Mouse (Mus musculus): Measurements from ENCODE around the gene Zfp276. TPM values are rescaled to one million over a fixed set of nuclear protein-coding genes. Genes with fewer than 3 reads are reported as not detected.
"Not testable (repeated sequence)": the region's sequence is repeated elsewhere in the genome, so short reads cannot be mapped to it uniquely, and the experiment has no call there.

Gene Zfp276
- total RNA-seq (2021): 1 to 10 TPM; 5.0 to 5.1 TPM
- long read RNA-seq, experiment 1, partial matches to known transcripts: 0 of 1 reads
- long read RNA-seq, experiment 1, other reads (novel, unspliced or antisense): 1 of 1 reads
- long read RNA-seq, experiment 2: 0 reads

DNA sequence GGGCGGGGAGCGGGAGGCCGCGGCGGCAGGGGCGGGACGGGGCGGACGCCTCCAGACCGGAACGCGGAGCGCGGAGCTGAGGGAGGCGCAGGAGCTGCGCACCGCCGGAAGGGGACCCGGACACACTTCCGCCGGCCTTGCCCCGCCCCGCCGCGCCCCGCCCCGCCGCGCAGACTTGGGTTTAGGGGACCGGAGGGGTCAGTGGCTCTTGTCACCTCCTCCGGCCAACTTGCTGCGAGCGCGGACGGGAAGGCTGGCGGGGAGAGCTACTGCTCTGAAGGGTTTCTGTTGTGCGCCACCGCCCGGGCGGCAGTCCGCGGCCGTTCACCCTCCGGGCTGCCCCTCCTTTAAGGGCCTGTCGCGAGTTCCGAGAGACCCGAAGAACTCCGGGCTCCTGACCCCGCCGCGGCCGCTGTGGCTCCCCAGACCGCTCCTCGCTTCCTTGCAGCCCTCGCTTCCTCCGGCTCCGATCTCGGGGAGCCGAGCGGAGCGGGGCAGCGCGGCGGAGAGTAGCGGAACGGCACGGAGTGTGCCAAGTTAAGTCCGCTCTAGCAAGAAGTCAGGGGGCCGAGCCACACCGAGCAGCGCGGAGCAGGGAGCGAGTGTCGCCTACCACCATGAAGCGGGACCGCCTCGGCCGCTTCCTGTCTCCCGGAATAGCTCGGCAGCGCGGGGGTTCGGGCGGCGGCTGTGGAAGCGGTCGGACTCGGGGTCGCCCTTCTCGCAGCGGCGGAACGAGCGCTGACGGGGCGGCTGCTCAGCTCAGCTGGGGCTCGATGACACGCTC is at the start of gene Zfp276, which contains the start of gene Vps9d1:
Zfp276 (plus strand) TSS at position 97 of the 787 bp plus-strand sequence.
Vps9d1 (minus strand) TSS at position 250 of the 787 bp plus-strand sequence.
- intact Hi-C loops (cut with DNase I): no loop called here
- peak; percentile 82 to 84 for DNase-seq

DNA sequence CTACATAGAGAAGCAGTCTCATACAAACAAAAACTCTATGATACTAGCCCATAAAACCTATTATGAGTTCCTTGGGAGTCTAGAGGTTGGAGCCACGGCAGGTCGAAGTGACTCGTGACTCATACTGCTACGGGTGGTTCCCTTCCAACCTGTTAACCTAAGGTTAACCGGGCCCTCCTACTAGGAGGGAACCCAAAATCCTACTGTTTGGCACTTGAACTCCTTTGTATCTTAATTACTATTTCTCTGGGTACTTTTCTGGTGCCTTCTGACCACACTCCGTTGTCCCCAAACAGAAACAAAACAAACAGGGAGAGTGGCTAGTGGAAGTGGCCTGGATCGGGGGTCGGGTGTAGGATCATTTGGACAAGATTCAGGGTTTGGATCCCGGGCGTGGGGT is 42.1 kb upstream of the Zfp276 start:
- intact Hi-C loops (cut with DNase I): no loop called here

DNA sequence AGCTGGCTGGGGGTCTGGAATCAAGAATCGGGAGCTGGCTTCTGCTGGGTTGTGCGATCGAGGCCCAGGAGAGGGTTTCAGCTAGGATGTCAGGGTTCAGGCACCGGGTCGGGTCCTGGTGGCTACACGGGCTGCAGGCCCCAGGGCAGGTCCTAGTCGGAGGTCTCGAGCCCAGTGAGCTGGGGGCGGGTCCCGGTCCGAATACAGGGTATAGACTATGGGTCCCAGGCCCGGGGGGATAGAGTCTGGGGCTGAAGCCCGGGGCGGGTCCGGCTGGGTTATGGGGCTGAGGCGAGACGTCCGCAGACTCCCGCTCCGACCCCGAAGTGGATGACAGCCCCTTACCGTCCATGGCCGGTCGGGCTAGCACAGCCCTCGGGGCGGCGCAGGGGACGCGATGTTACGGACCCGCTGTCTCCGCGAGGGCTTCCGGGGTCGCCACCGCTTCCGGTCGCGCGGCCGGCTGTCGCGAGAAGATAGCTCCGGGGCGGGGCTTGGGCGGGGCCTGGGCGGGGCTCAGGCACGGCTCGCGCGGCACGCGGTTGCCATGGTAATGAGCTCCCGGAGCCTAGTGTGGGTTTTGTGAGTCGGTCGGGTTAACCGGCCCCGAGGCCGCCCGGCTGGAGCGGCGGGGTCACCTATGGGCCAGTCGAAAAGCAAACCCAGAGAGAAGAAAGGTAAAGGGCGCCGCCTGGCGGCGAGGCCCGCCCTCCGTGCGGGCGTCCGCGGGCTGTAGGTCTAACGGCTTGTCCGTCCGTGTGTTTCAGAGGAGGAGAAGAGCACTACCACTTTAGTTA is 41.5 kb upstream of the Zfp276 start, which contains the start of the genes Chmp1a and Spata33:
Chmp1a (minus strand) TSS at position 443 of the 797 bp plus-strand sequence.
Spata33 (plus strand) TSS at position 512 of the 797 bp plus-strand sequence.
- DNase-seq: peak; percentile 75 to 82
- intact Hi-C loops (cut with DNase I): no loop called here

More for the DNA sequence above, 42.1 kb upstream of the Zfp276 start:
- no peak for DNase-seq

DNA sequence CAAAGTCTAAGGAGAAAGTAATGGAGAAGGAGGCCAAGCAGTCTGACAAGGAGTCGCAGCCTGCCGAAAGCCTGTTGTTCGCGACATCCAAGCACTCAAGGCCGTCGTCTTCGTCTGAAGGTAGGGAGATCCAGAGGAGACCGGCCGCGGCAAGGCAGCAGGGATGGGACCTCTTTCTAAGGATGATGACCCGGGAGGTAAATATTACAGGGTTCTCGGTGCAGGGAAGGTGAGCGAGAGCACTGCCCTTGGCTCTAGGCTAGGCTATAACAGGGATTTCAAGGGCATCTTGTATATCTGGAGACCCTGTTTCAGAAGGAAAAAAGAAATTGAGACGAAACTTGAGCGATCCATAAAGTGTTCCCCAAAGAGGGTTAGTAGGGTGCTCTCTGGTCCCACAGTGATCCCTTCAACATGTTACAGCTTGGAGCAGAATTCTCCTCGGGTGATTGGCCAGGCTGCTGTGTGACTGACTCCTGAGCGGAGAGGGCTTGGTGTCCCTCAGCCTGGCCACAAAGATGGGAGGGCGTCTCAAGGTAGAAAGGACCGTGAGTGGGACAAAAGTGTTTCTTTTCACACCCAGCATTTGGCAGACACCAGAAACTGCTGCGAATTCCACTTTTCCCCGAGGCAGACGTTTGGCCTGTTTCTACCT is 40.8 kb upstream of the Zfp276 start:
- DNase-seq: no peak
- intact Hi-C loops (cut with DNase I): no loop called here

DNA sequence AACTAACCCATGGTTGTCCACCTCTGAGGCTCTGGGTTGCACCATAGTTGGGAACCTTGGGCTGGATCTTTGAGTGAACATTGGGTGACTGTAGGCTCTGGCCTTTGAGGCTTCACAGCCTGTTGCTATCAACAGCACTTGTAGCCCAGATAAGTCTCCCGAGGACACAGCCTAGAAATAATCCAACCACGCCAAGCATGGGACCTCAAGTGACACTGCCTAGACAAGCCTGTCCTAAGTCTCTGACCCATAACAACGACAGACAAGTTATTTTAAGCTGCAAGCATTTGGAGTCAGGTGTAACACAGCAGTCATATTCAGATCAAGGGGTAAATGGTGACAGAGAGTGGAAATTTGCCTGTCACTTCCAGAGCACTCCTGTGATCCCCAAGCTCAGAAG is 38.6 kb upstream of the Zfp276 start:
- intact Hi-C loops (cut with DNase I): no loop called here
- DNase-seq: no peak

DNA sequence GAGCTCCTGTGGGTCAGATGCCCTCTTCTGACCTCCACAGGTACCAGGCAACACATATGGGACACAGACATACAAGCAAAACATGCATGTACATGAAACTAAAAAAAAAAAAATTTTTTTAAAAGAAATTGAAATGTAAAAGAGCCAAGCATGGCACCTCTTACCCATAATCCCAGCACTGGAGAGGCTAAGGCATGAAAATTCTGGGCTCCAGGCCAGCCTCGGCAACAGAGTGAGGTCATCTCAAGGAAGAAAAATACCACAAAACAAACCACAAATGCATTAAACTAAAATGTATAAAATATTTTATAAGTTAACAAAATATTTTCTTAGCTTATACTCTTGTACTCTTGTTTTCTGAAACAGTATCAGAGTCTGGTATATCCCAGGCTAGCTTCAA is 33.1 kb upstream of the Zfp276 start:
- intact Hi-C loops (cut with DNase I): no loop called here
- no peak for DNase-seq

DNA sequence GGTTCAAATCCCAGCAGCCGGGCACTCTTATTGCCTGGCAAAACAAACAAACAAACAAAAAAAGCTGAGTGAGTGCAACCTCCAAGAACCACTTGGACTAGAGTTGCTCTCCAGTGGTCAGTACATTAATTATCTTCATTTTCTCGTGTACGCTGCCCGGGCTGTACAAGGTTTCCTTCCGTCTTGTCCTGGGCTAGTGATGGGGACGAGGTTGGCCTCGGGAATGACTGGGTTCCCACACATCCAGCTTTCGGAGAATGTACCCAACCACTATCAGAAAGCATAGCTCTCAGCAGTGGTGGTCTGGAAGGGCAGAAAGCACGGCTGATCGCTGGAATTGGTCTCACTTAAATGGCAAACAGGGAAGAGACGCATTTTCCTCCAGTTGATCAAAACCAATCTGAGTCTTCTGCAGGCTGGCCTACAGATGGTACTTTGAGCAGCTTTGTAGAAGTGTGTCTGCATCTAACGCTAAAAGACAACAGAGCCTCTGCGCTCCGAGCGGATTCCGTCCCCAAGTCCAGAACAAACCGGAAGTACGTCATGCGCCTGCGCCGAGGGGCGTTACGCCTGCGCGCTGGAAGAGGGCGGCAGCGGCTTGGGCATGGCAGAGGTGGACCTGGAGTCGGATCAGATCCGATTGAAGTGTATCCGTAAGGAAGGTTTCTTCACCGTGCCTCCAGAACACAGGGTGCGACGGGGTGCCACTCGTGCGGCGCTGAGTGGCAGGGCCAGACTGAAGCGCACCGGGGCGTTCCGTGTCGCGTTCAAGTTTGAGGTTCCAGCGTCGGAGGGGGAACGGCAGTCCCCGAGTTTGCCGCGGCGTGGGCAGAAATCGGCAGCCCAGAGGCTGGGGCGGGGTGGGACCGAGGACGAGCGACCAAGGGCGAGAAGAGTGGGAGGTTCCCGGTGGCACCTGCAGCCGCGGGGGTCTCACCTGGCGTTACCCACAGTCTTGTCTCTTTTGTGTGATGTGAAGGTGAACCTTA is 29.4 kb upstream of the Zfp276 start, which contains the start of gene Cdk10:
Cdk10 (plus strand) TSS at position 565 of the 989 bp plus-strand sequence.
- intact Hi-C loops (cut with DNase I): no loop called here

DNA sequence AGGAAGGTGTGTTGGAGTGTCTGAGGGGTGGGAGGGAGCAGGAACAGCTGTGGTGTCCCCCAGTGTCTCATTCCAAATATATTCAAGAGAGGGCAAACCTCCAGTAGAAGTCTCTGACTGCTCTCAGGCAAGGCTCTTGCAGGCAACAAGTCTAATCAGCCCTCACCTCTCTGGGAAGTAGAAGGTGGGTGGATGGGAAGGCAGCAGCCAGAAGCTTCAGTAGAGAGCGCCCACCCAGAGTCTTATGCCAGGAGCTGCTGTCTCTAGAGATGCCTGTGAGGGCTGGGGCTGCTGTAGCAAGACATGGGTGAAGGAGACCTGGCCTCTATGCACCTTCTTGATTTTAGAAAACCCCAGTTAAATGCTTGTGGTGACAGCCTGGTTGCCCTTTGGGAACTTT is 25.6 kb upstream of the Zfp276 start:
- intact Hi-C loops (cut with DNase I): no loop called here

More for the DNA sequence above, 29.4 kb upstream of the Zfp276 start, which contains the start of gene Cdk10:
- peak; percentile 88 for DNase-seq

DNA sequence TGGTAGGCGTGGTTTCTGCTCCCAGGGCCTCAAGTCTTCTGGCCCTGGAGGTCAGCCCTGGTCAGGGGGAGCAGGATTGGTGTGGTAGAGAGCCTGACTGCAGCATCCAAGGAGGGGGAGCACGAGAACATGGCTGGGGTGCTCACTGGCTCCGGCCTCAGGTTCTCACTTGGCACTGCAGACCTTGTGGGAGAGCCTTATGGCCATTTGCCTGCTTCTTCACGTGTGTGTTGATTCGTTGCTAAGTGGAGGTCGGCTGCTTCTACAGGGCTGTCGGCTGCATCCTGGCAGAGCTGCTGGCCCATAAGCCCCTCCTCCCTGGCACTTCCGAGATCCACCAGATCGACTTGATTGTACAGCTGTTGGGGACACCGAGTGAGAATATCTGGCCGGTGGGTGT is 23.7 kb upstream of the Zfp276 start:
- DNase-seq; intact Hi-C loops (cut with DNase I): not testable (repeated sequence)

More for the DNA sequence above, 25.6 kb upstream of the Zfp276 start:
- DNase-seq: no peak

DNA sequence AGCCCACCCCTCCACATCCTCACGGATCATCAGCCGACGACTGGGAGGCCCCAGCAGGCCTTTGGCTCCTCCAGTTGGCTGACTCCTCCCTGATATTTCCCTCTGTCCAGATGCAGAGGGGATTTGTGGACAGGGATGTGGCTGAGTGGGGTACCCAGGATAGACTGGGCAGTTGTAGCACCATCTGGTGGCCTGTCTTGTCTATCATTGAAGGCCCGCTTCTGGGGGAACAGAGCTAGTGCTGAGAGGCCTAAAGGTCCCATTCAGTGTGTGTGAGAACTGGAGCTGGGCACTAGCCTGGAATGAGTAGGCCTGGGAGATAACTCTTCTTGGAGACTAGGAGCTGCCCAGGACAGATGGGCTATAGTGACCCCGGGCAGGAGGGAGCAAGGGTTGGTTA is 22.3 kb upstream of the Zfp276 start:
- intact Hi-C loops (cut with DNase I): no loop called here
- no peak for DNase-seq

DNA sequence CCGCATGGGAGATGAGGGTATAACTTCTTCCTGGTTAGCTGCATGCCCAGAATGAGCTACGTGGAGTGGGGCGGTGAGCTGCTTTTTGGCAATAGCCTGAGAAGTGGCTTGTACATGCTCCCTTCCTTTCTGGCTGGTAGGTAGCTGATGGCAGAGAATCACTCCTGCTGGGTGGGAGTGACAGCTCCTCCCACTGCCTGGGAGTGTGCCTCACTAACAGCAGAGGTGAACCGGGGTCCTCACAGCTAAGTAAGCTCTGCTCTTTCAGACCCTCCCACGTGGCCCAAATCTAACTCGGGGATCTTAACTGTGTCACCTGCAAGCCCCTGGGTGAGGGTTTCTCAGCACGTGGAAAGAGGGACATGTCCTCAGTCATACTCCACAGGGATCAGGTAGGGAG is 21.4 kb upstream of the Zfp276 start:
- DNase-seq: no peak
- intact Hi-C loops (cut with DNase I): no loop called here

DNA sequence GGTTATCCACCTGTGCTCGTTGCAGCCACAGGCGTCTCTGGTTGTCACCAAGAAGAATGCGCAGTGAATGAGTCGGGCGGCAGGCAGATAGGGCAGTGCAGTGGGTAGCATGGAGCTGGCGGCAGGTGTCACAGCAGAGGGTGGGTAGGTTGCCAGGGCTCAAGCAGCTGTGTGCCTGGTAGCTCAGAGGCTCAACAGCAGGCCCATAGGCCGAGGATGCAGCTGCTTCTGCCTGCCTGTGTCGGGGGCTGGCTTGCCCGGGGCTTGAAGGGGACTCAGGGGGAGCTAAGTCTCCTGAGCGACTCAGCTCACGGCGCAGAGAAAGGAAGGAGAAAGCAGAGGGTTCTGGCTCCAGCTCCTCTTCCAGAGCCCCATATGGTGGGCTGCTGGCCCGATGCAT is 20.7 kb upstream of the Zfp276 start:
- no peak for DNase-seq
- intact Hi-C loops (cut with DNase I): no loop called here

DNA sequence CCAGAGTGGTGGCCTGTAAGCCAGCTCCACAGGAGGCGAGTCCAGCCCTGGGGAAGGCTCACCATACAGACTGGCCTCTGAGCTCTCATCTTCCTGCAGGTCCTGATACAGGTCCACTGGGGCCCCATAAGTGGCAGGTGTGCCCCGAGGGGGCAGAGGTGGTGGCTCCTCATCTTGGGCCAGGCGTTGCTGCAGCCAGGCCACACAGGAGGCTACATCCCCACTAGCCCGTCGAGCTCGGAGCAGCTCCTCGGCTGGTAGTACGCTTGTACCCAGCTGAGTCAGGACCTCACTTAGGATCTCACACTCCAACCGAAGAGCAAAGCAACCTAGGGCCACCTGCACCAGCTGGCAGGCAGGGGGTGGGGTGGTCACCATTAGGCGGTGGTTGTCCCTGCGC is 20.2 kb upstream of the Zfp276 start:
- intact Hi-C loops (cut with DNase I): no loop called here
- DNase-seq: no peak

DNA sequence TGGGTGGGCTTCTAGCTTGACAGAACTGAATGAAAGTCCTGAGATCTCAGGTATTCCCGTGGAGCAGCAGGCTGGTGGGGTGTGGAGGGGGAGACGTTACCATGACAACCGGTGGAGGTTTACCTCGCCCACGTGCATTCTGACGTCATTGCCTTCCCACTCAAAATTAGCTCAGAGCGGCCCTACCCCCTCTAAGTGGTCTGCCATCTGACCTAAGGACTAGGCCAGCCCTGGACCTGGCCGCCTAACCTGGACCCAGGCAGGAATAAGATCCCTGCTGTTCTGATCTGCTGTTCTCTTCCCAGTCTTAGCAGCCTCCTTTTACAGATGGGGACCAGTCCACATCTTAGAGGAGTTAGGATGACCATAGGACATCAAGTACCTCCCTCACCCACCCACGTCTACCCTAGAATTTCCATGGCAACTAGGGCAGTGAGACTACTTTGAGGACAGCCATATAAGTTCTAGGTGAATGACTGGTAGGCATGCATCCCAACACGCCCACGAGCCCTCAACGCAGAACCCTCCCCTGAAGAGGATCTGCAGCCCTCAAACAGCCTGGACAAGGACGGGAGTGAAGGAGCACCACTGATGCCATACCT is 19.0 kb upstream of the Zfp276 start:
- intact Hi-C loops (cut with DNase I): no loop called here
- no peak for DNase-seq

DNA sequence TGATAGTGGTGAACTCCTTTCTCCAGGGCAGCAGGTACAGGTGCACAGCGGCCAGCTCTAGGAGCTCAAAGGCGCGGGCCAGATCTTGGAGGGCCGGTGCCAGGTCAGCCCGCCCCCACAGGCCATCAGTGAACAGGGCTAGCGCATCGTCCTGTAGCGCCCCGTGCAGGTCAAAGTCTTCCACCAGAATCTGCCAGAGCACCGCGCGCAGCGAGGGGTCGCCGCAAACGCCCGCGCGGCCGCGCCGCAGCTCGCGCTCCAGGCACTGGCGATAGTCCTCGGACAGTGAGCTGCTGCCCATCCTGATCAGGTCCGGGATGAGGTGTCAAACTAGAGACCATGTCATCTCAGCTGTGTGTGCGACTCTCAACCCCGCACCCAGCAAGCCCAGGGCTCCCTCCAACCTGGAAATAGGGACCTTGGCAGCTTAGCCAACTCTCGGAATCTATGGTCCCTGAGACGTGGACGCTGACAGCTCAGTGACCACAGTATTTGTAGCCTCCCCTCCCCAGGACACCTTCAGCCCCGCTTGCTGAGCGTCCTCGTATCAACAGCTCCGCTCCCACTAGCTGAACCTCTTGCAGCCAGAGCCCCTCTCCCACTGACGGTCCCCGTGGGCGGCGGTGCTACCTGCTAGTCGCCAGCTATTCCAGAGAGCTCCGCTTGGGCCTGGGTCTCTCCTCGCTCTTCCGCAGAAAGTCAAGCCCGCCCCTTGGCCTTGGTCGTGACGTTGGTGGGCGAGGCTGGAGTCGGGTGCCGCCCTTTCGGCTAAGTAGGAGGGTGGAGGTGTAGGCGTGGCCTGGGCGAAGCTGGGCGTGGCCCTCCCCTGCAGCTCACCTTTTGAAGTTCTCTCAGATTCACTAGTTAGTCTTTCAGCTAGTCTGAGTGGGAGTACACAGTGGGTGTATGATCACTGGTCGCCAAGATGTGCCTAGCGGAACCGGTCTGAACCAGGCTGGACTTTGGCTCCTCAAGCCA is 18.2 kb upstream of the Zfp276 start, which contains the start of gene Spata2l:
Spata2l (minus strand) TSS at position 714 of the 978 bp plus-strand sequence.
- peak; percentile 75 to 77 for DNase-seq
- intact Hi-C loops (cut with DNase I): no loop called here

DNA sequence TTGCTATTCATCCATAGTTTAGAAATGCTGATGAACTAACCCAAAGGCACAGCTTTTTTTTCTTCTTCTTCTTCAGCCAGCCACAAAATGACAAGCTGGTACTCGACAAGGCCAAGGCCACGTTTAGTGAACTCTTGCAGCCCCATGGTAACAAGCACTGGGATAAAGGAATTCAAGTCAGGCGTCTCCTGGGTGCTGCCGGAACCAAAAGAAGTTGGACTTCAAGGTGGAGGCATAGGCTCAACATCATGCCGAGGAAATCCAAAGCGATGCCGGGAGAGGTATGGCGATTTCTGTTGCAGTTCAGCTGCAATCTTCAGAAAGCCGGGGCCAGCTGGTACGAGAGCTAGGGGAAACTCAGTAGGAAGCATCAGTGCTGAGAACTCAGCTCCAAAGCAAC is 14.6 kb upstream of the Zfp276 start:
- intact Hi-C loops (cut with DNase I): no loop called here
- no peak for DNase-seq

DNA sequence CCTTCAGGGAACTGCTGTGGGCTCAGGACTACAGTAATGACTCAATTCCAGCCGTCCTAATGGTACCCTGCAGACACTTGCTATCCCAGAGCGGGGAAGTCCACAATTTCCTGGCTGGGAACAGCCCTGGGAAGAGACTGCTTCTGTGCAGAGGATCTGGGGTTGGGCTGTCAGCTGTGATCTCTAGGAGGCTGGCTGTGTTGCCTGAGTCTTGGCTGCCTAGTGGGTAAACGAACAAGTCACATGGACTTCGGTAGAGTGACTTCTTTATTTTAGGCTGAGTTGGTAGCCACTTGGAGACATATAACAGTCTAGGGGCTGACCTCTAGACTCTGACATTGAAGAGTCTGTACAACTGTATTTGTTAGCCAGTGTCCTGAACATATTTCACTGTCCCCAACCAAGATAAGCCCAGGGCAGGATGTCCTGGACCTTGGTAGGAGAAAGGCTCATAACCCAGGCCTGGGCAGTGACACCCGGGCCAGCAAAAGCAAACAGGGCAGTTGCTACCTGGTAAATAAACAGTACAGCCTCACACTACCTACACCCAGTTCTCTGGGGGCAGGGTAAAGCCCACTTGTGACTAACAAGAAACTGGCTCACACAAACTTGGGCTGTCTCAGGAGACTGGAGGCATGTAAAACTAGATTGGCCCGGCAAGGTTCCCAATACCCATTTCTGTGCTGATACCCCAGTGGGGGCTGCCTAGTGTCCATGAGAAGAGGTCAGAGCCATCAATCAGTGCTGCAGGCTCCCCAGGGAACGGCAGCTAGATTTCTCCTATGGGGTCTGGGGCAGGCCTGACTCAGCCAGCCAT is 11.7 kb upstream of the Zfp276 start:
- no peak for DNase-seq
- intact Hi-C loops (cut with DNase I): no loop called here
